Mouse (Mus musculus): Measurements from ENCODE around the gene Vtn.

DNA sequence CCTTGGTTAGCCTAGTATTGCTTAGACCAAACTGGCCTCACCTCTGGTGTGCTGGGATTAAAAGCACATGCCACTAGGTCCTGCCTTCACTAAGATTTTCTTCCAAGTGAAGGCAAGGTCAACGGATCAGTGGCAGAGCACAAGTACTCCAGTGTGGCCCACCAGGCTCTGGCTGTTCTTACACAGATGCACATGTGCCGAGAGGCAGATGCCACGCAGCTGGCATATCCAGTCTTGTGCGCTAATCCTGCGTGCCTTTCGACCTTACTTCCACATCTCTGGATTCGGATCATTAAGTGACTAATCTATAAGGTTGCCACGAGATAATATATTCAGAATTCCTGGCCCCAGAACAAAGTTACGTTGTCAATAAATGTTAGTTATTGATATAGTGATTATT, 33.8 kb upstream of the Vtn start:
- TF ChIP-seq CTCF (IDR thresholded peaks at IDR 0.05; ENCODE audit: insufficient read depth, low read depth, low read length) = no peak
- TF ChIP-seq POLR2A (IDR thresholded peaks at IDR 0.05; ENCODE audit: insufficient read depth, low read depth, low read length) = no peak
